Mouse (Mus musculus): ENCODE data around the gene Cadps2.

DNA sequence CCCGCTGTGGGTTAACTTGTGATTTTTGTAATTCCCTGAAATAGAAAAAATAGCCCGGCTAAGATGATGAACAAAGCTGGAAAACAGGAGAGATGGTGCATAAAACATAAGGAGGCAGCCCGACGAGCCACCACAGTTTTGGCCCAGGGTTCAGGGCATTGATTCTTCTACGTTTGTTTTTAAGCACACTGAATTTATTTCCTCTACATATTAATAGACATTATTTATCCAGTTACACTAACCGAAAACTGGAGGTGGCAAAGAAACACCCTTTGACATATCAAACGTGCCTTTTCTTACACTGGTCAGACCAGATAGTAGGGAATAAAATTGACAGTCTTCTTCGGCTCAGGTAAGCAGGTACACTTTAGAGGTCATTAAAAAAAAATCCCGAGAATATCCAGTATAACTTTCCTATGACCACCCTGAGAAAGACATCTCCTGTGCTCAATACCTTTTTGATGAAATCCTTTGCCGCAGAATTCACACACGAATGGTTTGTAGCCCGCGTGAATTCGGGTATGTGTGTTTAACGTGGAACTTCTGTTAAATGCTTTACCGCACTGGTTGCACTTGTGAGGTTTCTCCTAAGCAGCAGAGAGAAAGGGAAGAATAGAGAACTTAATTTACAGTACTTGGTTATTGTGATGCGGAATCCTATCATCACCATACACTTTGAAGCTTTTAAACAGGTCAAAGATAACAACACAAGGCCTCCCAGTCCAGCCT lies 593.0 kb downstream of the Cadps2 start:
- TF ChIP-seq CTCF (IDR thresholded peaks at IDR 0.05; ENCODE audit: control insufficient read depth, insufficient read depth, low read length) (no peak), POLR2A (IDR thresholded peaks at IDR 0.05; ENCODE audit: borderline replicate concordance, control insufficient read depth, low read depth, low read length) (no peak)
